17 mouse cellular contexts compared by ENCODE assay signal in genomic region chr13:71649876-71650275, GRCm38 (mm10).
DNase-seq lines count a peak whose midpoint lies in the region; TF ChIP-seq lines count a peak whose summit lies in the region.
"Had no signal": no experiment of that assay in that cellular context is flagged by ENCODE, and none has a peak within 500 bp of the region (broad histone marks: within the 10 kb centered on the region; RNA-seq: fewer than 3 reads in every experiment).

No protein-coding gene starts in this region.

- H3K4me3 ChIP-seq in kidney, adult 2 months (ENCODE audit: insufficient read depth, low read depth, low read length) = no peak overlapping the region
- H3K4me3 ChIP-seq in embryonic fibroblast, embryonic 13.5 days (ENCODE audit: insufficient read depth, low read length) = no peak overlapping the region
- H3K4me3 ChIP-seq: embryonic facial prominence, embryonic 12.5 days; forebrain, embryonic 12.5 days; heart, embryonic 13.5 days had no signal

- H3K36me3 ChIP-seq in kidney, adult 2 months (ENCODE audit: control insufficient read depth, insufficient read depth, low read length) = no peaks in the 10 kb centered on the region
- H3K36me3 ChIP-seq: embryonic facial prominence, embryonic 12.5 days; forebrain, embryonic 12.5 days; heart, embryonic 13.5 days had no signal

- H3K4me1 ChIP-seq in kidney, adult 2 months (ENCODE audit: control insufficient read depth, insufficient read depth, low read length) = no peaks in the 10 kb centered on the region
- peaks cover 17% of the 10 kb centered on the region for H3K4me1 ChIP-seq in embryonic fibroblast, embryonic 13.5 days (ENCODE audit: control insufficient read depth, insufficient read depth, low read length)
- H3K4me1 ChIP-seq: embryonic facial prominence, embryonic 12.5 days had no signal

- H3K27ac ChIP-seq in kidney, adult 2 months (ENCODE audit: insufficient read depth, low read depth, low read length) = no peak overlapping the region
- H3K27ac ChIP-seq in embryonic fibroblast, embryonic 13.5 days (ENCODE audit: insufficient read depth, low read length) = peak overlapping the region; percentile 96
- H3K27ac ChIP-seq: embryonic facial prominence, embryonic 12.5 days; forebrain, embryonic 12.5 days; heart, embryonic 13.5 days; hindbrain, embryonic 14.5 days; kidney, postnatal 0 days had no signal

- TF ChIP-seq POLR2A in kidney, adult 2 months (IDR thresholded peaks at IDR 0.05; ENCODE audit: low read depth, low read length) = no peak
- no peak for TF ChIP-seq POLR2A in embryonic fibroblast, embryonic 13.5 days (IDR thresholded peaks at IDR 0.05; ENCODE audit: low read depth, low read length)

- WGBS in kidney, adult 2 months = 24% methylated on average over 2 of the region's 2 CpGs

- peak; percentile 5 for DNase-seq in adrenal gland, postnatal 25 days
- DNase-seq in adrenal gland, adult 8-10 months = no peak
- DNase-seq in kidney, adult 2 months = peak; percentile 5
- no peak for DNase-seq in kidney, adult 8-10 months
- DNase-seq in Muller cell, postnatal 12 days (ENCODE audit: inconsistent ontology term) = peak; percentile 76
- no peak for DNase-seq in thymus, postnatal 14 days
- DNase-seq: B cell, adult 2 months; cerebellum, adult 2 months; cerebellum, postnatal 25 days; gastrocnemius, postnatal 10 days; kidney, adult 9 months had no signal

- H3K27me3 ChIP-seq in kidney, adult 2 months (replicated peaks; ENCODE audit: control insufficient read depth, insufficient read depth, low read length) = no peaks in the 10 kb centered on the region
- H3K27me3 ChIP-seq: embryonic facial prominence, embryonic 12.5 days; forebrain, embryonic 12.5 days; heart, embryonic 13.5 days had no signal

- TF ChIP-seq CTCF in kidney, adult 2 months (conservative IDR thresholded peaks at IDR 0.05; ENCODE audit: insufficient read depth, insufficient read length, low read depth, low read length) = no peak
- no peak for TF ChIP-seq CTCF in embryonic fibroblast, embryonic 13.5 days (IDR thresholded peaks at IDR 0.05; ENCODE audit: borderline replicate concordance, insufficient read depth, low read length)

Comparison
In these comparisons a context has a peak if more than half of its experiments do, and no peak if none do; other contexts are left out.
1. DNase-seq: peak in adrenal gland, postnatal 25 days (single experiment), kidney, adult 2 months (single experiment) and Muller cell, postnatal 12 days (single experiment); none in adrenal gland, adult 8-10 months (single experiment), kidney, adult 8-10 months (0 of 2) and thymus, postnatal 14 days (single experiment).